Mouse (Mus musculus) lung, embryonic 14.5 days (tissue): Measurements from ENCODE around the gene Ddias. TPM values are rescaled to one million over a fixed set of nuclear protein-coding genes. Genes with fewer than 3 reads are reported as not detected.

ENCODE experiments used
- ATAC-seq: fragments of 200-750 bp; cut with Nextera tagmentation; 2 replicates; pipeline ENCODE4 v1.8.0; 2017; ENCODE audit warnings: mild to moderate bottlenecking, moderate TSS enrichment, moderate library complexity; ENCODE audit not compliant: insufficient read depth
- DNase-seq: peaks from one replicate; pipeline ENCODE4 v3.0.0-alpha.2; 2015
- H3K27ac ChIP-seq: fragments of 300-500 bp; sonication (generic); 2 replicates; pipeline ENCODE4 v1.5.1; 2014; ENCODE audit warnings: low read depth, mild to moderate bottlenecking, moderate library complexity
- H3K27me3 ChIP-seq: fragments of 300-500 bp; sonication (generic); 2 replicates; pipeline ENCODE4 v1.6.1; 2014; ENCODE audit warnings: low read length, control low read depth; ENCODE audit not compliant: insufficient read depth
- H3K36me3 ChIP-seq: fragments of 300-500 bp; sonication (generic); 2 replicates; pipeline ENCODE4 v1.6.1; 2014; ENCODE audit warnings: control low read depth; ENCODE audit not compliant: insufficient read depth
- H3K4me1 ChIP-seq: fragments of 300-500 bp; sonication (generic); 2 replicates; pipeline ENCODE4 v1.6.1; 2014; ENCODE audit warnings: antibody characterized with exemption, control low read depth; ENCODE audit not compliant: insufficient read depth
- H3K4me2 ChIP-seq: fragments of 300-500 bp; sonication (generic); 2 replicates; pipeline ENCODE4 v1.6.1; 2014; ENCODE audit warnings: mild to moderate bottlenecking
- H3K4me3 ChIP-seq: fragments of 300-500 bp; sonication (generic); 2 replicates; pipeline ENCODE4 v1.5.1; 2014; ENCODE audit warnings: low read depth, low read length
- H3K9ac ChIP-seq: fragments of 300-500 bp; sonication (generic); 2 replicates; pipeline ENCODE4 v1.6.1; 2014
- H3K9me3 ChIP-seq: fragments of 300-500 bp; sonication (generic); 2 replicates; pipeline ENCODE4 v1.6.1; 2016; ENCODE audit warnings: low read depth, low read length, control low read depth
- CTCF ChIP-seq: IDR thresholded peaks from 2 replicates; pipeline ENCODE4 v1.5.1; 2016; ENCODE audit warnings: antibody characterized with exemption, low read depth
- WGBS: fragments of 180-500 bp; shearing (Covaris S2); extraction: QIAGEN DNeasy Blood & Tissue Kit; methylation state at CpG from one replicate; pipeline ENCODE4 v1.1.7; 2014; 5-methylcytosine and 5-hydroxymethylcytosine counted together
- polyA plus RNA-seq: library from polyadenylated mRNA; unstranded; fragments of >200 nt; fragmentation: Nextera tagmentation; extraction: Ambion mirVana; gene quantifications from 2 replicates; pipeline ENCODE4 v1.2.1, GENCODE M21; 2014

The Ddias gene
- polyA plus RNA-seq, 1 experiment from 2014 or later, result 22.2 TPM

DNA sequence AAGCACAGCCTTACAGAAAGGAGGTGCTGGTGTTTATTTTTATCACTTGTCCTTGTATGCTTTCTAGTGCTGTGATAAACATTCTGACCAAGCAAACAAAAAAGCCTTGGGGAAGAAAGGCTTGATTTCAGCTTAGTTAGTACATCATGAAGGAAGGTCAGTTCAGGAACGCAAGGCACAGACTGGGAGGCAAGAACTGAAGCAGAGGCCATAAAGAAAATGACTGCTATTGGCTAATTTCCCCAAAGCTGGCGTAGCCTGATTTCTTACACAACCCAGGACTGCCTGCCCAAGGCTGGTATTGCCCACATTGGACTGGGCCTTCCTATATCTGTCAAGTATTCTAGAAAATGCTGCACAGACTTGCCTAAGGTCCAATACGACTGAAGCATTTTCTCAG lies 25.8 kb downstream of the Ddias start:
- Histone ChIP-seq H3K4me3 (no peak overlapping the region), H3K9me3 (no peaks in the 10 kb centered on the region), H3K27ac (no peak overlapping the region), H3K27me3 (no peaks in the 10 kb centered on the region), H3K9ac (no peak overlapping the region), H3K36me3 (no peaks in the 10 kb centered on the region), H3K4me1 (no peaks in the 10 kb centered on the region), H3K4me2 (no peak overlapping the region)
- TF ChIP-seq CTCF, result no peak
- DNase-seq, result no peak
- no peak for ATAC-seq
- whole genome bisulfite sequencing, result 88% methylated on average over 3 of the region's 3 CpGs

DNA sequence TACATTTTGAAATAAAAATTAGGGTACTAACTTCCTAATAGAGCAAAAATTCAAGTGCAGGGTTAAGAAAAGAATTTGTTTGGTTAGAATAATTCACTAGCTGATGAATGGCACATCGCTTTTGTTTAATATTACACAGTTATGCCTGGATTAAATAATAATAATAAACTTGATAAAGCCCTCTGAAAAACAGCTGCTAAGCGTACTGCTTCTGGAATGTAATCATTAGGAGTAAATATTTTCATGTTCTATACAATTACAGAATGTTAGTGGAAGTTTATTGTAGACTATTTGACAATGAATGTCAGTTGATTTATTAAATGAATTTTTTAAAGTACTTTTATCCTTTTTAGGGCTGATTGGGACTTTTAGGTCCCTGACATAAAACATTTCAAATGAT lies 31.8 kb downstream of the Ddias start:
- H3K4me3 ChIP-seq, result no peak overlapping the region
- TF ChIP-seq CTCF, result no peak
- no peaks in the 10 kb centered on the region for H3K9me3 ChIP-seq
- no peaks in the 10 kb centered on the region for H3K4me1 ChIP-seq
- no peak for ATAC-seq
- H3K9ac ChIP-seq, result no peak overlapping the region
- no peak overlapping the region for H3K27ac ChIP-seq
- DNase-seq, result no peak
- 42% methylated on average over 2 of the region's 2 CpGs for WGBS
- no peak overlapping the region for H3K4me2 ChIP-seq
- H3K27me3 ChIP-seq, result no peaks in the 10 kb centered on the region
- H3K36me3 ChIP-seq, result no peaks in the 10 kb centered on the region

DNA sequence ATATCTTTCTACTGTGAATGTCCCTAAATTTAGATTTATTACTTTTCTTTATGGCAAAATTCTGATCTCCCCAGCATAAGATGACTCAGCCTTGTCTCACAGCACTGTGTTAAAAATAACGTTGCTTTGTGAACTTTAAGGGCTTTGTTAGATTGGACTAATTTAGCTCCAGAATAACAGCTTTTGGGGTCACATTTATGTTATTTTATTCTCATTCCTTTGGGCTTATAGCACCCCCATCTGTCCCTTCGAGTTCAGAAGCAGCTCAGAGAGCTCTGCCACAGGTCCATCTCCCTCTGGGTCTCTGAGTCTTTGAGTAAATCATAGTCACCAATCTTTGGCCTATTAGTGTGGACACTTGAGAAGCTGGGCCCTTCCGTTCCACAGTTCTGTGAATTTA lies 36.1 kb downstream of the Ddias start:
- Histone ChIP-seq H3K4me1 (no peaks in the 10 kb centered on the region), H3K4me3 (no peak overlapping the region), H3K36me3 (no peaks in the 10 kb centered on the region), H3K27ac (no peak overlapping the region), H3K27me3 (no peaks in the 10 kb centered on the region), H3K4me2 (no peak overlapping the region), H3K9me3 (no peaks in the 10 kb centered on the region), H3K9ac (no peak overlapping the region)
- 59% methylated on average over 3 of the region's 3 CpGs for WGBS
- DNase-seq (no peak), ATAC-seq (no peak)
- no peak for TF ChIP-seq CTCF

DNA sequence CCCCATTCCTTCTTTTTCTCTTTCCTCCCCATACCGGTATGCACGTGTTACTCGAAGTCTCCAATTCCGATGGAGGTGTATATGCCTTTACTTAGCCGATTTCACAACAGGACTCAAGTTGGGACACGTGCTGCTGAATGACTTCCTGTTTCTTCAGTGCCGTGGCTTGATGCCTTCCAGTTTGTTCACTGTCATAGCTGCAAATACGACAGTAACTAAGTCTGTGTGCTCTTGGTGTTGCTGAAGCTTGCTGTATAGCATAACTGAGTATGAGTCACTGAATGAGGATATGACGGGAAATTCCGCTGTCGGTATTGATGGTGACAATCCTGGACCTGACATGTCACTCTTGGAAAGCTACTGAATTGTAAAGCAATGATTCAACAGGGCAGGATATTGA lies 36.8 kb downstream of the Ddias start:
- H3K4me1 ChIP-seq, result no peaks in the 10 kb centered on the region
- H3K27ac ChIP-seq, result no peak overlapping the region
- no peaks in the 10 kb centered on the region for H3K36me3 ChIP-seq
- no peak overlapping the region for H3K9ac ChIP-seq
- ATAC-seq (no peak), DNase-seq (no peak)
- no peaks in the 10 kb centered on the region for H3K27me3 ChIP-seq
- no peaks in the 10 kb centered on the region for H3K9me3 ChIP-seq
- H3K4me3 ChIP-seq, result no peak overlapping the region
- no peak for TF ChIP-seq CTCF
- 76% methylated on average over 11 of the region's 11 CpGs for WGBS
- H3K4me2 ChIP-seq, result no peak overlapping the region

DNA sequence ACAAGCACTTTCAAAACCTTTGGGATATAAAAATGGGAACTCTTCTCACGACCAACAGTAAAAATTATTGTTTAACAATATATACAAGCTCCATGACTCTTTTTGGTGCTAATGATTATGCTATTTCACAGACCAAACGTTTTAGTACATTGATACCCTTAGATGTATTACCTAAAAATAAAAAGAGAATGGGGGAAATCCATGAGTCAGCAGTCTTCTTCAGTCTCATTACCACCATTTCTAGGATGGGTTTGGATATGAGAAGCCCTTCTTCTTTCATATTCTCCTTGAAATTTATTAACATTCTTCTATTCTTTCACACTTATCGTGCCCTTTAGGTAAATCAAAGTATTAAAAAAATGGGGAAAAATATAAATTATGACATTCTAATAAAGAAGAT lies 37.6 kb downstream of the Ddias start:
- no peak overlapping the region for H3K4me2 ChIP-seq
- H3K9me3 ChIP-seq, result no peaks in the 10 kb centered on the region
- H3K4me3 ChIP-seq, result no peak overlapping the region
- no peak for DNase-seq
- no peaks in the 10 kb centered on the region for H3K27me3 ChIP-seq
- ATAC-seq, result no peak
- no peak overlapping the region for H3K9ac ChIP-seq
- WGBS, result 70% methylated on average over 3 of the region's 3 CpGs
- no peaks in the 10 kb centered on the region for H3K4me1 ChIP-seq
- H3K27ac ChIP-seq, result no peak overlapping the region
- no peak for TF ChIP-seq CTCF
- no peaks in the 10 kb centered on the region for H3K36me3 ChIP-seq

DNA sequence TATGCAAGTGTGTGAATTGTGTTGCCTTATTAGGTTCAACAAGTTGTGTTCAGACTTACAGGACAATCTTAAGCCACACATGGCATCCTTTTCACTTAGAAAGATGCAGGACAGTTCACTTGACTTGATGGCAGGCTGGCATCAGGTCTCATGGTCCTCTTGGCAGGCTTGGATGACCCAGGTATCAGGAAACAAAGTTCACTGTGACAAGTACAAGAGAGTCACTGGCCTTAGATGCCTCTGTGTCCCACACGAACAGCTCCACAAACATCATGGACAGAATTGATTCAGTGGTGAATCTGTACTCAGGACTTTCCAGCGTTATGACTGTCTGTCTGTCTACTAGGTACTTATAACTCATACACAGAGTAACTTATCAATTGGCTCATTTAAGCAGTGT lies 39.7 kb downstream of the Ddias start:
- ATAC-seq (no peak), DNase-seq (no peak)
- H3K36me3 ChIP-seq, result no peaks in the 10 kb centered on the region
- H3K27ac ChIP-seq, result no peak overlapping the region
- no peaks in the 10 kb centered on the region for H3K9me3 ChIP-seq
- H3K4me1 ChIP-seq, result no peaks in the 10 kb centered on the region
- H3K4me2 ChIP-seq, result no peak overlapping the region
- 75% methylated on average over 2 of the region's 2 CpGs for WGBS
- H3K27me3 ChIP-seq, result no peaks in the 10 kb centered on the region
- no peak for TF ChIP-seq CTCF
- no peak overlapping the region for H3K4me3 ChIP-seq
- no peak overlapping the region for H3K9ac ChIP-seq

DNA sequence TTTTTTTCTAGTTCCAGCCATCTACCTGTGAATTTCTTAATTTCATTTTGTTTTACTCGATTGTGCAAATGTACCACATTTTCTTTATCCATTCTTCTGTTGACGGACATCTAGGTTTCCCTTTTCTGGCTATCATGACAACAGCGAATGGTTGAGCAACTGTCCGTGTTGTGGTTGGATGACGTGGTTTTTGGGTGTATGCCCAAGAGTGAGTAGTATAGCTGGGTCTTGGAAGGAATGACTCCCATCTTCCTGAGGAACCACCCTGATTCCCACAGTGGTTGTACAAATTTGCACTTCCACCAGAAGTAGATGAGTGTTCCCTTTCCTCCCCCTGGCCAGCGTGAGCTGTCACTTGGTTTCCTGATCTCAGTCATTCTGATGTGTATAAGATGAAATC lies 41.7 kb downstream of the Ddias start:
- DNase-seq (no peak), ATAC-seq (no peak)
- no peak for TF ChIP-seq CTCF
- Histone ChIP-seq H3K27ac (no peak overlapping the region), H3K4me2 (no peak overlapping the region), H3K9me3 (no peaks in the 10 kb centered on the region), H3K4me3 (no peak overlapping the region), H3K4me1 (no peaks in the 10 kb centered on the region), H3K9ac (no peak overlapping the region), H3K36me3 (no peaks in the 10 kb centered on the region), H3K27me3 (no peaks in the 10 kb centered on the region)
- 84% methylated on average over 6 of the region's 6 CpGs for WGBS

DNA sequence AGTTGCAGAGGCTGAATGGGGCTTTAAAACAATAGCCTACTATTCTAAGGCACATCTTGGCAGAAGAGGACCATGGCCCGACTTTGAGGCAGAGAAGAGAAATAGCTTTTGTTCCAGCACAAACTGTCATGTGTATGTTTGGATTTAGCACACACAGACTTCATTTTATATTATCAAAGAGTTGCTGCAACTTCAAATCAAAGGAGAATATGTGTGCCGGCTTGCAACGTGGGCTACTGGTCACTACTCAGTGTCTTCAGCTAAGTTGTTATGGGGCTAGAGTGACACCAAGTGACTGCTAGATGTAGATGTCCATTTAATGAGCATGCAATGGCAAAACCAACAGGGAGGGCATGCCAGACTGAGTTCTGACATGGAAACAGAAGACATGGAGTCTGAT lies 46.1 kb downstream of the Ddias start:
- DNase-seq, result peak; percentile 34
- Histone ChIP-seq H3K9ac (no peak overlapping the region), H3K27ac (no peak overlapping the region), H3K4me1 (peaks cover 2% of the 10 kb centered on the region), H3K4me2 (no peak overlapping the region), H3K36me3 (no peaks in the 10 kb centered on the region), H3K9me3 (no peaks in the 10 kb centered on the region), H3K4me3 (no peak overlapping the region), H3K27me3 (no peaks in the 10 kb centered on the region)
- 52% methylated on average over 3 of the region's 3 CpGs for WGBS
- no peak for ATAC-seq
- peak; percentile 46 for TF ChIP-seq CTCF
